Mouse (Mus musculus) frontal cortex, adult (tissue): ENCODE data around the gene A630076J17Rik.

Source experiments
- ATAC-seq: cut with Nextera tagmentation; 2 replicates; pipeline ENCODE4 v1.9.2; 2017; ENCODE audit warnings: mild to moderate bottlenecking, moderate library complexity, mixed read lengths; ENCODE audit not compliant: low TSS enrichment

Gene A630076J17Rik

GRCm38 (mm10) chr3:107275996-107276395 lies 45.6 kb downstream of the A630076J17Rik start:
- no peak for ATAC-seq

GRCm38 (mm10) chr3:107276626-107277025 lies 46.2 kb downstream of the A630076J17Rik start:
- ATAC-seq: no peak

- ATAC-seq: peak; percentile 85
These were observed 48.3 kb downstream of the A630076J17Rik start, which contains the start of gene Lamtor5 for GRCm38 (mm10) chr3:107278479-107279269. Gene Lamtor5 (plus strand): TSS chr3:107278858.
